13 mouse cellular contexts compared by ENCODE assay signal in the genomic region with DNA sequence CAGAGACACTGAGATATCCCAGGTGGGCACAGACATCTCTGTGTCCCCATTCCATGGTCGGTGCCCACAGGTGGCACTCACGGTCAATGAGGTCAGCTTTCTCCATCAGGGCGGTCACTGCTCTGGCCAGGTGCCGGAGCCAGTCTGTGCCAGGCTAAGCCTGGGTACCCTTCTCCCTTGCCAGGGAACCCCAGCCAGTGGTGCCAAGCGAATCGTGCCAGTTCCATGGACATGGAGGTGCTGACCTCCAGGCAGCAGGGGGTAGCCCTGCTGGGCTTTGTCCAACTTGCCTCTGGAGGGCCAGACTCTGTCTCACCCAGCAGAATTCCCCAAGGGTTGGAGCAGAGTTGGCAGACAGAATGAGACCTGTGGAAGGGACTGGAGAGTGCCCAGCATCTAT. TPM values are rescaled to one million over a fixed set of nuclear protein-coding genes. Genes with fewer than 3 reads are reported as not detected.
DNase-seq lines count a peak whose midpoint lies in the region; ATAC-seq lines count a peak whose summit lies in the region.
"Had no signal": no experiment of that assay in that cellular context is flagged by ENCODE, and none has a peak within 500 bp of the region (broad histone marks: within the 10 kb centered on the region; RNA-seq: fewer than 3 reads in every experiment).

No protein-coding gene starts in this region.

- no peak overlapping the region for H3K27ac ChIP-seq in kidney, embryonic 15.5 days
- H3K27ac ChIP-seq: stomach, postnatal 0 days had no signal

- ATAC-seq in kidney, embryonic 15.5 days (replicated peaks; ENCODE audit: low FRiP score): no peak
- ATAC-seq: intestine, embryonic 16.5 days had no signal

- peaks cover 20% of the 10 kb centered on the region for H3K4me1 ChIP-seq in kidney, embryonic 15.5 days

- intact Hi-C loops in heart, postnatal 25 days (cut with DNase I): loop anchor here (5.0 kb wide), 1 partner anchor 94 kb away; no protein-coding TSS in a partner anchor

- no peaks in the 10 kb centered on the region for H3K36me3 ChIP-seq in kidney, embryonic 15.5 days

- H3K27me3 ChIP-seq in kidney, embryonic 15.5 days: peaks cover 37% of the 10 kb centered on the region

- H3K4me2 ChIP-seq in kidney, embryonic 15.5 days: no peak overlapping the region
- H3K4me2 ChIP-seq: liver, embryonic 11.5 days had no signal

- WGBS in kidney, embryonic 15.5 days: 95% methylated on average over 6 of the region's 6 CpGs

- H3K9me3 ChIP-seq in kidney, embryonic 15.5 days (replicated peaks): no peaks in the 10 kb centered on the region

- peak; percentile 97 for DNase-seq in heart, adult 11 months
- no peak for DNase-seq in heart, postnatal 25 days (ENCODE audit: low spot score)
- peak; percentile 16 to 34 for DNase-seq in kidney, postnatal 36 days
- DNase-seq in cerebellum, adult 8-10 months: peak; percentile 61
- DNase-seq in heart, postnatal 4 days: peak; percentile 24
- no peak for DNase-seq in layer of hippocampus, postnatal 36 days
- DNase-seq in testis, postnatal 14 days (ENCODE audit: low spot score): no peak
- DNase-seq: lung, postnatal 14 days had no signal

- no peak overlapping the region for H3K9ac ChIP-seq in kidney, embryonic 15.5 days

- H3K4me3 ChIP-seq in kidney, embryonic 15.5 days (replicated peaks): no peak overlapping the region

RNA-seq across cellular contexts. Expression of a gene that starts 4.6 kb away (rescaled TPM):
- 10 to 100 TPM; 45.8 to 47.0 TPM for total RNA-seq in heart, postnatal 25 days (2021)
- polyA plus RNA-seq in kidney, embryonic 15.5 days (2015; fragmentation: Nextera tagmentation; extraction: Ambion mirVana): 1.5 and 2.3 TPM in 2 replicates
- 10 to 100 TPM; 40.8 to 44.7 TPM for total RNA-seq in heart, postnatal 4 days (2021)
- total RNA-seq in layer of hippocampus, postnatal 36 days (2021): 100 to 1,000 TPM; 301 to 303 TPM
- total RNA-seq: granulocyte monocyte progenitor cell, adult 5-6 weeks had no signal

Comparison
In these comparisons a context has a peak if more than half of its experiments do, and no peak if none do; other contexts are left out.
1. DNase-seq: peak in heart, adult 11 months (single experiment), kidney, postnatal 36 days (2 of 2), cerebellum, adult 8-10 months (single experiment) and heart, postnatal 4 days (single experiment); none in heart, postnatal 25 days (single experiment), layer of hippocampus, postnatal 36 days (0 of 2) and testis, postnatal 14 days (single experiment).
2. RNA of a gene that starts 4.6 kb away (total RNA-seq): 301 to 303 TPM in layer of hippocampus, postnatal 36 days; 45.8 to 47.0 TPM in heart, postnatal 25 days and 40.8 to 44.7 TPM in heart, postnatal 4 days; every median in the first group is over 4 times any median in the second.